Mouse (Mus musculus): ENCODE measurements around the gene Ribc2.

- TF ChIP-seq CTCF (IDR thresholded peaks at IDR 0.05; ENCODE audit: extremely low read depth, insufficient read depth, insufficient read length, insufficient replicate concordance) (no peak), POLR2A (IDR thresholded peaks at IDR 0.05; ENCODE audit: low read depth, low read length) (no peak)
Observed at GRCm38 (mm10) chr15:85172054-85172453, 40.2 kb downstream of the Ribc2 start.

Measured in spleen, adult 2 months (tissue).